Mouse (Mus musculus) kidney, postnatal 0 days (tissue): Measurements from ENCODE around the gene Nosip. TPM values are rescaled to one million over a fixed set of nuclear protein-coding genes. Genes with fewer than 3 reads are reported as not detected.
"Not testable (repeated sequence)": the region's sequence is repeated elsewhere in the genome, so short reads cannot be mapped to it uniquely, and the experiment has no call there.

Experiments
- ATAC-seq: fragments of 200-750 bp; cut with Nextera tagmentation; replicated peaks from 2 replicates; pipeline ENCODE4 v1.8.0; 2017; ENCODE audit warnings: low read depth, moderate number of reproducible peaks, moderate TSS enrichment, moderate library complexity; ENCODE audit not compliant: low FRiP score
- DNase-seq: peaks from one replicate; pipeline ENCODE4 v3.0.0-alpha.2; 2016; ENCODE audit warnings: low spot score
- H3K27ac ChIP-seq: fragments of 300-500 bp; sonication (generic); 2 replicates; pipeline ENCODE4 v1.5.1; 2014; ENCODE audit warnings: mild to moderate bottlenecking
- H3K27me3 ChIP-seq: fragments of 300-500 bp; sonication (generic); 2 replicates; pipeline ENCODE4 v1.6.1; 2014; ENCODE audit warnings: low read length, mixed read lengths; ENCODE audit not compliant: insufficient read depth
- H3K36me3 ChIP-seq: fragments of 300-500 bp; sonication (generic); 2 replicates; pipeline ENCODE4 v1.6.1; 2014; ENCODE audit warnings: low read length, mixed read lengths; ENCODE audit not compliant: insufficient read depth
- H3K4me1 ChIP-seq: fragments of 300-500 bp; sonication (generic); replicated peaks from 2 replicates; pipeline ENCODE4 v1.6.1; 2014; ENCODE audit warnings: antibody characterized with exemption, low read length, mixed read lengths; ENCODE audit not compliant: insufficient read depth
- H3K4me2 ChIP-seq: fragments of 300-500 bp; sonication (generic); 2 replicates; pipeline ENCODE4 v1.6.1; 2014; ENCODE audit warnings: mild to moderate bottlenecking, low read length, moderate library complexity, mixed read lengths
- H3K4me3 ChIP-seq: fragments of 300-500 bp; sonication (generic); replicated peaks from 2 replicates; pipeline ENCODE4 v1.5.1; 2014; ENCODE audit warnings: low read depth, low read length
- H3K9ac ChIP-seq: fragments of 300-500 bp; sonication (generic); 2 replicates; pipeline ENCODE4 v1.6.1; 2014; ENCODE audit warnings: low read depth, low read length
- H3K9me3 ChIP-seq: fragments of 300-500 bp; sonication (generic); replicated peaks from 2 replicates; pipeline ENCODE4 v1.6.1; 2016; ENCODE audit warnings: low read length, inconsistent platforms, mixed read lengths
- CTCF ChIP-seq: IDR thresholded peaks from 2 replicates; pipeline ENCODE4 v1.5.1; 2016; ENCODE audit warnings: antibody characterized with exemption, low read depth, mild to moderate bottlenecking, moderate library complexity
- WGBS: fragments of 180-500 bp; shearing (Covaris S2); extraction: QIAGEN DNeasy Blood & Tissue Kit; methylation state at CpG from one replicate; pipeline ENCODE4 v1.1.7; 2014; 5-methylcytosine and 5-hydroxymethylcytosine counted together
- polyA plus RNA-seq: library from polyadenylated mRNA; unstranded; fragments of >200 nt; fragmentation: Nextera tagmentation; extraction: Ambion mirVana; gene quantifications from 2 replicates; pipeline ENCODE4 v1.2.1, GENCODE M21; 2015

Nosip gene
- polyA plus RNA-seq, 1 experiment from 2014 or later = 65.0 TPM

- DNase-seq = peak; percentile 65
Measured at GRCm38 (mm10) chr7:45102940-45103585, 40.8 kb downstream of the Nosip start.

DNA sequence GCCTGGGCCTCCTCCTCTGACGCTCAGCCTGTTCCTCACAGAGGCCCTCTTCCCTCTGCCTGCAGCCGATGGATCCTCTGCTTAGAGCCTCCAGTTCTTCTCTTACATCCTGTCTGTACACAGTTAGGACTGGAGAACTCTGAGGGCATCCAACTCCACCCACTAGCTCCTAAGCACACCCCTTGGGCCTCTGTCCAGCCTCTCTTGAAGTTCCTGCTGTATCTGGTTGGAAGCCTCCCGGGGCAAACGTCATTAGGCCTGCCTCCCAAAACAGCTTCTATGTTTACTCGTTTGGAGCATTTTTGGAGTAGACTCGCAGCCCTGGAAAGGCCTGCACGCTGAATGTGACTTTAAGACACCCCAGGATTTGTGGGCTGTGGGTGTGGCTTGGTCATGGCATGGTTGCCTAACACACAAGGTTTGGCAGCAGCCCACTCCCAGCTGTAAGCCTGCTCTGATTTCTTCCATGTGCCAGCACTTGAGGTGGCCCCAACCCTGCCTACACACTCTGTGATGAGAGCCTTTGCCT is 41.5 kb downstream of the Nosip start, which contains the start of gene Fcgrt:
TSS of gene Fcgrt (minus strand) at position 200 of the 529 bp plus-strand sequence.
- DNase-seq (peak; percentile 99), ATAC-seq (peak; percentile 95)
- 2% methylated on average over 7 of the region's 7 CpGs for WGBS
- peaks cover 23% of the 10 kb centered on the region for H3K4me1 ChIP-seq
- H3K9ac ChIP-seq = peak within 1 kb of the TSS; percentile 40
- TF ChIP-seq CTCF = no peak; the same call in 1 of the 2 replicates
- H3K27ac ChIP-seq = peak within 1 kb of the TSS; percentile 93
- peak within 1 kb of the TSS; percentile 68 for H3K4me2 ChIP-seq
- no peaks in the 10 kb centered on the region for H3K27me3 ChIP-seq
- no peaks in the 10 kb centered on the region for H3K36me3 ChIP-seq
- peak within 1 kb of the TSS; percentile 47 for H3K4me3 ChIP-seq
- H3K9me3 ChIP-seq = no peaks in the 10 kb centered on the region

More at GRCm38 (mm10) chr7:45102940-45103585, 40.8 kb downstream of the Nosip start:
- 18% methylated on average over 9 of the region's 9 CpGs for WGBS
- H3K4me3 ChIP-seq = peak overlapping the region; percentile 47
- H3K9ac ChIP-seq = peak overlapping the region; percentile 14
- H3K9me3 ChIP-seq = no peaks in the 10 kb centered on the region
- peak overlapping the region; percentile 93 for H3K27ac ChIP-seq
- no peak for TF ChIP-seq CTCF
- peak overlapping the region; percentile 68 for H3K4me2 ChIP-seq
- no peaks in the 10 kb centered on the region for H3K27me3 ChIP-seq
- H3K4me1 ChIP-seq = peaks cover 23% of the 10 kb centered on the region
- no peaks in the 10 kb centered on the region for H3K36me3 ChIP-seq
- ATAC-seq = peak; percentile 64

- ATAC-seq = no peak
- 74% methylated on average over 5 of the region's 5 CpGs for WGBS
- H3K36me3 ChIP-seq = no peaks in the 10 kb centered on the region
- H3K27me3 ChIP-seq = no peaks in the 10 kb centered on the region
- no peak overlapping the region for H3K27ac ChIP-seq
- DNase-seq = no peak
- no peak for TF ChIP-seq CTCF
- H3K4me3 ChIP-seq = no peak overlapping the region
- peaks cover 23% of the 10 kb centered on the region for H3K4me1 ChIP-seq
- H3K4me2 ChIP-seq = no peak overlapping the region
- no peak overlapping the region for H3K9ac ChIP-seq
- H3K9me3 ChIP-seq = no peaks in the 10 kb centered on the region
Measured at GRCm38 (mm10) chr7:45104941-45105340, 42.7 kb downstream of the Nosip start.

DNA sequence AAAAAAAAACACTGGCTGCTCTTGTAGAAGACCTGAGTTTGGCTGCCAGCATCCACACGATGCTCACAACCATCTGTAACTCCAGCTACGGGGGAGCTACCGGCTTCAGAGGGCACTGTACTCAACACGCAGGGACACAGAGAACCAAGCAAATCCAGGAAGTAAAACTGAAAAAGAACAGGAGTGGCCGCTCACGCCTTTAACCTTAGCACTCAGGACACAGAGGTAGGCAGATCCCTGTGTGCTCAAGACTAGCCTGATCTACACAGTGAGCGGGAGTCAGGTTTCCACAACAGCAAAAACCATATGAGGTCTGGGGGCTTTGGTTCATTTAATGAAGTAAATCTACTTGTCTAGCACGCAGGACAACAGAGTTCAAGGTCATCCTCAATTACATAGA is 43.3 kb downstream of the Nosip start:
- Histone ChIP-seq H3K27ac (no peak overlapping the region), H3K4me1 (peaks cover 23% of the 10 kb centered on the region), H3K4me3 (no peak overlapping the region), H3K36me3 (no peaks in the 10 kb centered on the region), H3K9ac (no peak overlapping the region), H3K4me2 (no peak overlapping the region), H3K27me3 (no peaks in the 10 kb centered on the region), H3K9me3 (no peaks in the 10 kb centered on the region)
- DNase-seq (no peak), ATAC-seq (no peak)
- WGBS = 53% methylated on average over 8 of the region's 8 CpGs
- no peak for TF ChIP-seq CTCF

DNA sequence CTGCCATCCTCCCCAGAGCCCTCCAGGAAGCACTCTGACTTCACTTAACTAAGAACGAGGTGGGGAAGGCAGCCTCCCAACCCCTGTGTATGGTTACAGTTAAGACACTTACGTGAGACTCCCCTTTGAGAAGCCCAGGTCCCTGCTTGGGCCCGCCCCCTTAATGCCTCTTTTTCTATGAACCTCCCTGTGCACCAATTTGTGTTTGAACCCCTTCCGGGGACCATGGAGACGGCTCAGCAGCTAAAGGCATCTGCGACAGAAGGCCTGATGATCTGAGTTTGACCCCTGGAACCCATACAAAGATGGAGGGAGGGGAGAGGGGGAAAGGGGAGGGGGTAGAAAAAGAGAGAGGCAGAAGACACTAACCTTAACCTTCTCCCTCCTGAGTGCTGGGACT is 44.2 kb downstream of the Nosip start:
- WGBS = 72% methylated on average over 6 of the region's 6 CpGs
- ATAC-seq (no peak), DNase-seq (no peak)
- no peak overlapping the region for H3K4me3 ChIP-seq
- no peak overlapping the region for H3K4me2 ChIP-seq
- no peak overlapping the region for H3K9ac ChIP-seq
- no peak overlapping the region for H3K27ac ChIP-seq
- peaks cover 23% of the 10 kb centered on the region for H3K4me1 ChIP-seq
- no peaks in the 10 kb centered on the region for H3K27me3 ChIP-seq
- no peaks in the 10 kb centered on the region for H3K9me3 ChIP-seq
- no peak for TF ChIP-seq CTCF
- no peaks in the 10 kb centered on the region for H3K36me3 ChIP-seq

DNA sequence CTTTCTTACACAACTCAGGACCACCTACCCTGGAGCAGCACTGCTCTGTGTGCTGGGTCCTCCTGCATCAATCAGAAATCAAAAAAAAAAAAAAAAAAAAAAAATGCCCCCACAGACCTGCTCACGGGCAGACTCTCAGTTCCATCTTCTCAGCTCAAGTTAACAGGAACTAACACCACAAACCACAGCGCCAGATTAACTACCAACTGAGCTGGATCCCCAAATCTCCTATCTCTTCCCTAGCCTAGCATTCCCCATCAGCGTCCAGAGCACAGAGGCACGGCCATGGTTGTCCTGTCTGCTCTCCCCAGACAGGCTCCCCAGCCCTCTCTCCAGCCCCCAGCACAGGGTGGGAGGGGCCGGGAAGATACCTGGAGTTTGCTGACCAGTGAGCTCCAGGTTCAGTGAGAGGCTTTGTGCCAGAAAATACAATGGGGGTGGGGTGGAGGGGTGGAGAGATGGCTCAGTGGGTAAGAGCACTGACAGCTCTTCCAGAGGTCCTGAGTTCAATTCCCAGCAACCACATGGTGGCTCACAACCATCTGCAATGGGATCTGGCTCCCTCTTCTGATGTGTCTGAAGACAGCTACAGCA is 44.9 kb downstream of the Nosip start:
- Histone ChIP-seq H3K9ac (no peak overlapping the region), H3K4me2 (no peak overlapping the region), H3K4me1 (peaks cover 19% of the 10 kb centered on the region), H3K27ac (no peak overlapping the region), H3K9me3 (no peaks in the 10 kb centered on the region), H3K27me3 (no peaks in the 10 kb centered on the region), H3K36me3 (no peaks in the 10 kb centered on the region), H3K4me3 (no peak overlapping the region)
- DNase-seq = no peak
- ATAC-seq = no peak
- no peak for TF ChIP-seq CTCF
- 64% methylated on average over 5 of the region's 5 CpGs for whole genome bisulfite sequencing

DNA sequence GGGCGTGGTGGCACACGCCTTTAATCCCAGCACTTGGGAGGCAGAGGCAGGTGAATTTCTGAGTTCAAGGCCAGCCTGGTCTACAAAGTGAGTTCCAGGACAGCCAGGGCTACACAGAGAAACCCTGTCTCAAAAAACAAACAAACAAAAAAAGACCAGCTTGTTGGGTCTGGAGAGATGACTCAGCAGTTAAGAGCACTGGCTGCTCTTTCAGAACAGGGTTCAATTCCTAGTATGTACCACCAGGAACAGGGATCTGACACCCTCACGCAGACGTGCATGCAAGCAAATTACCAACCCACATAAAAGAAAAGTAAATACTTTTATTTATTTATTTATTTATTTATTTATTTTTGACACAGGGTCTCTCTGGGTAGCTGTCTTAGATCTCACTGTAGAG is 47.9 kb downstream of the Nosip start:
- not testable (repeated sequence) for H3K27me3 ChIP-seq, H3K36me3 ChIP-seq, H3K27ac ChIP-seq, ATAC-seq, H3K4me1 ChIP-seq, H3K9me3 ChIP-seq, H3K4me3 ChIP-seq, H3K4me2 ChIP-seq, DNase-seq, H3K9ac ChIP-seq
- 78% methylated on average over 4 of the region's 4 CpGs for WGBS
